Mouse (Mus musculus) intestine, embryonic 16.5 days (tissue): ENCODE measurements around the gene E430018J23Rik. TPM values are rescaled to one million over a fixed set of nuclear protein-coding genes. Genes with fewer than 3 reads are reported as not detected.
A peak's percentile ranks its signal among the peaks of the same experiment; 100 is the strongest.
"Not testable (repeated sequence)": the region's sequence is repeated elsewhere in the genome, so short reads cannot be mapped to it uniquely, and the experiment has no call there.

Experiments used
- ATAC-seq: fragments of 200-750 bp; cut with Nextera tagmentation; 2 replicates; pipeline ENCODE4 v1.8.0; 2017; ENCODE audit warnings: moderate TSS enrichment, moderate library complexity
- H3K27ac ChIP-seq: fragments of 300-500 bp; sonication (generic); 2 replicates; pipeline ENCODE4 v1.5.1; 2014; ENCODE audit warnings: mild to moderate bottlenecking, low read length
- H3K27me3 ChIP-seq: fragments of 300-500 bp; sonication (generic); replicated peaks from 2 replicates; pipeline ENCODE4 v1.6.1; 2014; ENCODE audit warnings: low read length, control low read depth, mixed read lengths; ENCODE audit not compliant: control insufficient read depth, insufficient read depth
- H3K36me3 ChIP-seq: fragments of 300-500 bp; sonication (generic); 2 replicates; pipeline ENCODE4 v1.6.1; 2014; ENCODE audit warnings: low read length, control low read depth; ENCODE audit not compliant: control insufficient read depth, insufficient read depth
- H3K4me1 ChIP-seq: fragments of 300-500 bp; sonication (generic); 2 replicates; pipeline ENCODE4 v1.6.1; 2014; ENCODE audit warnings: low read length, control low read depth, mixed read lengths; ENCODE audit not compliant: control insufficient read depth, insufficient read depth
- H3K4me2 ChIP-seq: fragments of 300-500 bp; sonication (generic); 2 replicates; pipeline ENCODE4 v1.6.1; 2014; ENCODE audit warnings: low read depth, low read length, control low read depth
- H3K4me3 ChIP-seq: fragments of 300-500 bp; sonication (generic); 2 replicates; pipeline ENCODE4 v1.5.1; 2014; ENCODE audit warnings: mild to moderate bottlenecking, low read length
- H3K9ac ChIP-seq: fragments of 300-500 bp; sonication (generic); 2 replicates; pipeline ENCODE4 v1.6.1; 2014; ENCODE audit warnings: low read depth, low read length
- H3K9me3 ChIP-seq: fragments of 300-500 bp; sonication (generic); 2 replicates; pipeline ENCODE4 v1.6.1; 2016; ENCODE audit warnings: low read length, control low read depth; ENCODE audit not compliant: control insufficient read depth
- WGBS: fragments of 180-500 bp; shearing (Covaris S2); extraction: QIAGEN DNeasy Blood & Tissue Kit; methylation state at CpG from one replicate; pipeline ENCODE4 v1.1.7; 2014; 5-methylcytosine and 5-hydroxymethylcytosine counted together
- polyA plus RNA-seq: library from polyadenylated mRNA; unstranded; fragments of >200 nt; fragmentation: Nextera tagmentation; extraction: Ambion mirVana; gene quantifications from 2 replicates; pipeline ENCODE4 v1.2.1, GENCODE M21; 2015

E430018J23Rik gene
- polyA plus RNA-seq, 1 experiment from 2014 or later = 8.2 TPM

GRCm38 (mm10) chr7:127345512-127346325 lies 47.7 kb downstream of the E430018J23Rik start, which contains the start of gene Zfp768:
Zfp768 (minus strand) TSS chr7:127345589.
- peaks cover 25% of the 10 kb centered on the region for H3K4me1 ChIP-seq
- peak within 1 kb of the TSS; percentile 97 for H3K9ac ChIP-seq
- no peaks in the 10 kb centered on the region for H3K9me3 ChIP-seq
- peak within 1 kb of the TSS; percentile 84 for H3K4me2 ChIP-seq
- peak within 1 kb of the TSS; percentile 97 for H3K27ac ChIP-seq
- no peaks in the 10 kb centered on the region for H3K27me3 ChIP-seq
- H3K4me3 ChIP-seq = peak within 1 kb of the TSS; percentile 92
- under 1% methylated on average over 75 of the region's 76 CpGs for WGBS
- H3K36me3 ChIP-seq = peaks cover 12% of the 10 kb centered on the region
- peak; percentile 87 for ATAC-seq

- WGBS = under 1% methylated on average over 42 of the region's 42 CpGs
- Histone ChIP-seq H3K4me1 (peaks cover 25% of the 10 kb centered on the region), H3K27me3 (no peaks in the 10 kb centered on the region), H3K9ac (peak overlapping the region; percentile 97), H3K9me3 (no peaks in the 10 kb centered on the region), H3K4me2 (peak overlapping the region; percentile 84), H3K27ac (peak overlapping the region; percentile 97), H3K4me3 (peak overlapping the region; percentile 92), H3K36me3 (peaks cover 12% of the 10 kb centered on the region)
- peak; percentile 47 for ATAC-seq
Measured at GRCm38 (mm10) chr7:127345092-127345491, 48.3 kb downstream of the E430018J23Rik start.

- whole genome bisulfite sequencing = 88% methylated on average over 8 of the region's 8 CpGs
- H3K4me2 ChIP-seq = peak overlapping the region; percentile 84
- peak overlapping the region; percentile 97 for H3K9ac ChIP-seq
- peak overlapping the region; percentile 92 for H3K4me3 ChIP-seq
- H3K36me3 ChIP-seq = peaks cover 12% of the 10 kb centered on the region
- H3K27me3 ChIP-seq = no peaks in the 10 kb centered on the region
- H3K27ac ChIP-seq = no peak overlapping the region
- no peaks in the 10 kb centered on the region for H3K9me3 ChIP-seq
- H3K4me1 ChIP-seq = peaks cover 25% of the 10 kb centered on the region
- no peak for ATAC-seq
Measured at GRCm38 (mm10) chr7:127344371-127344770, 49.1 kb downstream of the E430018J23Rik start.

GRCm38 (mm10) chr7:127343351-127344019 lies 49.9 kb downstream of the E430018J23Rik start:
- H3K9me3 ChIP-seq = no peaks in the 10 kb centered on the region
- H3K9ac ChIP-seq = peak overlapping the region; percentile 97; the same call in 1 of the 2 replicates
- no peaks in the 10 kb centered on the region for H3K27me3 ChIP-seq
- no peak overlapping the region for H3K4me3 ChIP-seq
- WGBS = 90% methylated on average over 38 of the region's 38 CpGs
- no peak for ATAC-seq
- H3K4me1 ChIP-seq = peaks cover 25% of the 10 kb centered on the region
- peak overlapping the region; percentile 73 for H3K27ac ChIP-seq
- 0 out of 2 replicates have a peak overlapping the region, but pooled peaks have one; percentile 23 for H3K4me2 ChIP-seq
- peaks cover 12% of the 10 kb centered on the region for H3K36me3 ChIP-seq

GRCm38 (mm10) chr7:127342888-127343287 lies 50.5 kb downstream of the E430018J23Rik start:
- H3K9ac ChIP-seq = no peak overlapping the region
- H3K4me3 ChIP-seq = no peak overlapping the region
- peaks cover 12% of the 10 kb centered on the region for H3K36me3 ChIP-seq
- peaks cover 25% of the 10 kb centered on the region for H3K4me1 ChIP-seq
- 0 out of 2 replicates have a peak overlapping the region, but pooled peaks have one; percentile 23 for H3K4me2 ChIP-seq
- H3K27ac ChIP-seq = peak overlapping the region; percentile 73
- H3K9me3 ChIP-seq = no peaks in the 10 kb centered on the region
- ATAC-seq = no peak
- no peaks in the 10 kb centered on the region for H3K27me3 ChIP-seq
- WGBS = 92% methylated on average over 7 of the region's 7 CpGs

- peaks cover 25% of the 10 kb centered on the region for H3K4me1 ChIP-seq
- H3K27ac ChIP-seq = peak overlapping the region; percentile 73
- 48% methylated on average over 4 of the region's 4 CpGs for whole genome bisulfite sequencing
Measured at GRCm38 (mm10) chr7:127342332-127342731, 51.1 kb downstream of the E430018J23Rik start.

GRCm38 (mm10) chr7:127341861-127342260 lies 51.6 kb downstream of the E430018J23Rik start:
- not testable (repeated sequence) for H3K4me2 ChIP-seq, H3K4me3 ChIP-seq, H3K9me3 ChIP-seq, H3K27me3 ChIP-seq, ATAC-seq, H3K9ac ChIP-seq, H3K27ac ChIP-seq
- 88% methylated on average over 6 of the region's 6 CpGs for WGBS
- H3K4me1 ChIP-seq = peaks cover 21% of the 10 kb centered on the region
- H3K36me3 ChIP-seq = peaks cover 12% of the 10 kb centered on the region

More at GRCm38 (mm10) chr7:127342332-127342731, 51.1 kb downstream of the E430018J23Rik start:
- Histone ChIP-seq H3K36me3 (peaks cover 12% of the 10 kb centered on the region), H3K9me3 (no peaks in the 10 kb centered on the region), H3K4me2 (no peak overlapping the region), H3K4me3 (no peak overlapping the region), H3K27me3 (no peaks in the 10 kb centered on the region), H3K9ac (no peak overlapping the region)
- no peak for ATAC-seq

- Histone ChIP-seq H3K27me3 (no peaks in the 10 kb centered on the region), H3K4me1 (peaks cover 19% of the 10 kb centered on the region), H3K9me3 (no peaks in the 10 kb centered on the region), H3K27ac (peak overlapping the region; percentile 23; the same call in 1 of the 2 replicates), H3K4me3 (no peak overlapping the region), H3K9ac (no peak overlapping the region), H3K4me2 (no peak overlapping the region), H3K36me3 (peaks cover 12% of the 10 kb centered on the region)
- 90% methylated on average over 8 of the region's 8 CpGs for WGBS
- ATAC-seq = no peak
Measured at GRCm38 (mm10) chr7:127341356-127341755, 52.1 kb downstream of the E430018J23Rik start.
